Mouse (Mus musculus) hematopoietic stem cell, adult 5-6 weeks (primary cell): ENCODE data around the gene Syt2. TPM values are rescaled to one million over a fixed set of nuclear protein-coding genes. Genes with fewer than 3 reads are reported as not detected.

Experiments used
- ATAC-seq, 2 experiments: fragments of 125-278 bp in 1 of 2; replicated peaks in 1 of 2; 2 replicates each; pipeline ENCODE4 v1.8.0; 2016 to 2017; ENCODE audit warnings: inconsistent platforms in 2 of 2, mild to moderate bottlenecking in 2 of 2, moderate number of reproducible peaks in 2 of 2, low read depth in 1 of 2, moderate TSS enrichment in 1 of 2; ENCODE audit not compliant: low FRiP score in 2 of 2, poor library complexity in 2 of 2, severe bottlenecking in 2 of 2, insufficient read depth in 1 of 2, low TSS enrichment in 1 of 2
- total RNA-seq: library from RNA; stranded (forward); fragments of 172-1452, 232-1000 nt; gene quantifications from 2 replicates; pipeline ENCODE4 v1.2.3, GENCODE M21; 2017

The Syt2 gene
- total RNA-seq, 1 experiment from 2014 or later = not detected

- ATAC-seq = no peak
Observed at GRCm38 (mm10) chr1:134713421-134713969, 67.0 kb downstream of the Syt2 start.

DNA sequence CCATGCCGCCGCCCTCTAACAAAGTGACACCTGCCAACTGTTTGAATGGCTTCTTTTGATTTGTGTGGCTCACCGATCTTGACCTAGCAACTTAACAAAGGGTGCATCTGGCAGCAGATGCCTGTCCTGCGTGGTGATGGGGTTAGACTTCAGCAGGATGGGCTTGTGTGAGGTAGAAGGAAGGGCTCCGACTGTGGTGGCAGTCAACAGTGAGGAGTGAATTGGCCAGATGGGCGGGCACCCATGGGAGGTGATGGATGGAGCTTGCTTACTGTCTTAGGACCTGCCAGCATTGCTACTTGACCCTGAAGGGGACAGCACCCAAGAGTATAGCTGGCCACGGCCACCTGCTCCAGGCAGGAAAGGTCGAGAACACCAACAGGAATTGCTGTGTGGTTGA, 67.7 kb downstream of the Syt2 start:
- no peak for ATAC-seq

GRCm38 (mm10) chr1:134715092-134715491, 68.6 kb downstream of the Syt2 start:
- ATAC-seq = no peak

- peak; percentile 94 to 95 for ATAC-seq
Observed at GRCm38 (mm10) chr1:134719718-134720304, 73.3 kb downstream of the Syt2 start.

DNA sequence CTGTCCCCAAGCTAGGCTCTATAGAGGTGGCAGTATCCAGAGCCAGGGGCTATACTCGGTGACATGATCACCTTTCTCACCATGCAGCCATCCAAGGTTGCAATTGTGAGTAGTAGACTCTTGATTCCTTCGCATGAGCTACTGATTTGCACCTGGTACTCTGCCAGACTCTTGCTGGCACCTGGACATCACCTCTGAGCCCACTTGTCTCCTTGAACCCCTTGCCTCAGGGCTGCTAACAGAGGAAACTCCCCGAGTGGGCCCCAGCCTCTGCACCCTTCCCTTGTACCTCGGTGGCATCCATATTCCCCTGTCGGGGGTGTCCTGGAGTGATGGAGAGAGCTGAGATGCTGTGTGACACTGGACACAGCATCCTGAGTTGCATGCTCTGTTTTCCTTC, 75.0 kb downstream of the Syt2 start:
- no peak for ATAC-seq

- ATAC-seq = no peak
Observed at GRCm38 (mm10) chr1:134722891-134723290, 76.4 kb downstream of the Syt2 start.

- ATAC-seq = peak; percentile 59 to 70
Observed at GRCm38 (mm10) chr1:134725276-134725675, 78.8 kb downstream of the Syt2 start.

GRCm38 (mm10) chr1:134726480-134726879, 80.0 kb downstream of the Syt2 start:
- ATAC-seq = no peak

DNA sequence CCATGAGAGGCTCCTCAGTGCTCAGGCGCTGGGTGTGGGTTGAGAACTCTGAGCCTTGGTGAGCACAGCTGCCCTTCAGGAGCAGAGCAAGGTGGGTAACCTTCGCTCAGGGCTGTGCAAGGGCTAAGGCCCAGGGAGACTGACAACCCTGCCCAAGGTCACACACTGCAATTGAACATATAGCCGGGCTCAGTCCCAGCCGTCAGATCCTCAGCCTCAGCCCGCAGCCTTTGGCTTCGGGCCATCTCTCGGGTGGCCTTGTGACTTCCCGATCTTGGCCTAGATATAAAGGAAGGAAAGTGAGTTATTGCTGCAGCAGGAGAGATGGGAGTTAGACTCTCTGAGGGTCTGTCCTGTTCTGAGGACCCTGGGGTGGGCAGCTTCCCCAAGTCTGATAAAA, 80.8 kb downstream of the Syt2 start:
- peak in 1 of 2 experiments; percentile 8; a peak in 1 of 4 replicates for ATAC-seq

GRCm38 (mm10) chr1:134733659-134734058, 87.2 kb downstream of the Syt2 start:
- ATAC-seq = no peak

DNA sequence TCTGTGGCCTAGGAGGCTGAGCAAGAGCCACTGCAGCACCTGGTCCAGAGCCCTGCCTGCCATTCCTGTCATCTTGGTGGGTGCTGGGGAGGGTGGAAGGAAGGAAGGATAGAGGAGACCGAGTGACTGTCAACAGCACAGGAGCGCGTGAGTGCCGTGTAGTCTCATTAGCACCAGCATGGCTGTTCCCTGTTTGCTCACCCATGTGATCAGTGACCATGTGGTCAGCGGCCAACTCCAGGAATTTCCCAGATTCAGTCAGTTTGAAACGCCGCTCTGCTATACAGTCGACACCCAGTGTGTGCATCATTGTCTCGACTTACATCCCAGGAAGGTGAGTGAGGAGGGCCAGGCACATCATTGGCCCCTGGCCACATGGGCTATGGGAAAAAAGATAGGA, 91.0 kb downstream of the Syt2 start:
- ATAC-seq = no peak

DNA sequence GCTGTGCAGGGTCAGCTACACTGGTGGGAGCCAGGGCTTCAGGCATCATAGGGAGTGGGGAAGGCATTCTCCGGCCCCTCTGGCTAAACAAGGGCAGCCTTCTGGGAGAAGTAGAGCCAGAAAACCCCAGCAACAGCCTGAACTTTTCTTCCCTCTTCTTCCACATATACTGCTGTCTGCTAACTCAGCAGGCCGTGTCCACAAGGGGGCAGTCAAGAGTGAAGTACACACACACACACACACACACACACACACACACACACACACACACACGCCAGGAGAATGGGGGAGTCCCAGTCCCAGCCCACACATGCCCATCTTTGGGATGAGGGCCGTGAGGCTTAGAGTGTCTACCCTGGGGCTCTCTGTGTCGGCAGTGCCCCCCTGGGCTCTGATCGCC, 95.0 kb downstream of the Syt2 start:
- no peak for ATAC-seq

GRCm38 (mm10) chr1:134741946-134742661, 95.6 kb downstream of the Syt2 start:
- no peak for ATAC-seq

DNA sequence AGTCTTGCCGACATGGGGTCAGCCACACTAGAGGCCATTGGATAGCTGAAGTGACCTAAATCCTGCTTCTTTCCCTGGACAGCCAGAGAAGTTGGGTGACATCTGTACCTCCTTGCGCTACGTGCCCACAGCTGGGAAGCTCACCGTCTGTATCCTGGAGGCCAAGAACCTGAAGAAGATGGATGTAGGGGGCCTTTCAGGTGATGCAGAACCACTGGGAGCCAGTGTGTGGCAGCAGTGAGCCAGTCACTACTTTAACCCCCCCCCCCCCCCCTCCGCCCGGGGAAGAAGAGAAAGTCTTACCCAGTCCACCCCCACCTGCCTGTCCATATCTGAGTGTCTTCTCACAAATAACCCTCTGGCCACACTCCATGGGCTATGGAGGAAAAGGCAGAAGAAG, 99.2 kb downstream of the Syt2 start:
- ATAC-seq = no peak

GRCm38 (mm10) chr1:134747236-134748174, 101.0 kb downstream of the Syt2 start:
- ATAC-seq = peak; percentile 77 to 84

GRCm38 (mm10) chr1:134749889-134750288, 103.4 kb downstream of the Syt2 start:
- no peak for ATAC-seq

- ATAC-seq = no peak
Observed at GRCm38 (mm10) chr1:134752447-134752846, 106.0 kb downstream of the Syt2 start.
